Mouse (Mus musculus) urinary bladder, postnatal 10 days (tissue): Measurements from ENCODE around the gene Stac2.

Experiments
- DNase-seq: peaks from one replicate; pipeline ENCODE4 v3.0.0; 2022; ENCODE audit warnings: low spot score

The Stac2 gene

GRCm38 (mm10) chr11:98052989-98053834, at the start of gene Stac2:
Gene Stac2, minus strand, starts transcription at chr11:98053462.
- no peak for DNase-seq

- no peak for DNase-seq
Measured at GRCm38 (mm10) chr11:98101332-98101731, 48.1 kb upstream of the Stac2 start.

DNA sequence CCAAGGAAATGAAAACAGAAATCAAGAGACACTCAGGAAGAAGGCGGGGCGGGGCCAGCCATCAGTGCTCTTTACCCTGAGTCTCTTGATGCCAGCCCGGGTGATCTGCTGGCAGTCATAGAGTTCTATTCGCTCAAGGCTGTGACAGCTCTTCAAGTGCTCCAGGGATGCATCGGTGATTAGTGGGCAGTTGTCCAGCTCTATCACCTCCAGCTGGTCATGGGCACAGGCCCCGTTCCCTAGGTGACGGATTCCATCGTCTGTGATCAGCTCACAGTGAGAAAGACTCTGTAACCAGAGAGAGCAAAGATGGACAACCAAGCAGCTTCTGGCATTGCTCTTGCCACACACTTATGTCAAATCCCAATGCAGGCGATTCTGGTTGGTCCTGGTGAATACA, 37.3 kb upstream of the Stac2 start:
- DNase-seq, result no peak

- DNase-seq, result no peak
Measured at GRCm38 (mm10) chr11:98088224-98088623, 35.0 kb upstream of the Stac2 start.

DNA sequence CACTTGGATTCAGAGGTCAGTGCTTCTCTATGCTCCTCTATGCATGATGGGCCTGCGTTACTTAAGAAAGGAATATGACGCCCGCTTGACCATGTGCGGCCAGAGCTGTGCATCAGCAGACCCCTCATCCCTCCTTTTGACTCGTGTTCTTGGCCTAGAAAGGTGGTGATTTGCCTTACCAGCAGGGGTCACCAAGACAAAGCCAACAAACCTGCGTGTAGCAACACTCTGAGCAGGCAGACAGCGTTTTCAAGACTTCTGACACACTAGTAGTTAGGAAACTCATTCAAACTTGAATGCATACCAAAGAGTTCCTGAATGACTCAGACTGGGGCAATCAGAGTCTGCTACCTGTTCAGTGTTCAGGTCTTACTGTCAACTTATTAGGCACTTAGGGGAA, 33.3 kb upstream of the Stac2 start:
- no peak for DNase-seq

DNA sequence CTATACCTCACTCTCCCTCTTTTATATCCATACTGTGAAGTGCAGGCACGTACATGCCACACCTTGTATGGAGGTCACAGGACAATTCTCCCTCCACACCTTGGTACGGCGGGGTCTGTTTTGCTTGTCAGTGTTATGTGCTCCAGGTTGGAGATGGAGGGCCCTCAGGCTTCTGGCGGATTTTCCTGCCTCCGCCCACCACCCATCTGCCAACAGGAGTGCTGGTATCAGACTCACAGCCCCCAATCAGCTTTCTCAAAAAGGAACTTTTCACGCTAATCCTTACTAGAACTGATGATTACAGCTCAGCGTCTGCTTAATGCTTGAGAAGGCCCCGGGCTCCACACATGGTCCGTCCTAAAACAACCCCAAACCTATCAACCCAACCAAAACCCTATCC, 32.9 kb upstream of the Stac2 start:
- DNase-seq, result no peak

GRCm38 (mm10) chr11:98082745-98083144, 29.5 kb upstream of the Stac2 start:
- DNase-seq, result no peak

DNA sequence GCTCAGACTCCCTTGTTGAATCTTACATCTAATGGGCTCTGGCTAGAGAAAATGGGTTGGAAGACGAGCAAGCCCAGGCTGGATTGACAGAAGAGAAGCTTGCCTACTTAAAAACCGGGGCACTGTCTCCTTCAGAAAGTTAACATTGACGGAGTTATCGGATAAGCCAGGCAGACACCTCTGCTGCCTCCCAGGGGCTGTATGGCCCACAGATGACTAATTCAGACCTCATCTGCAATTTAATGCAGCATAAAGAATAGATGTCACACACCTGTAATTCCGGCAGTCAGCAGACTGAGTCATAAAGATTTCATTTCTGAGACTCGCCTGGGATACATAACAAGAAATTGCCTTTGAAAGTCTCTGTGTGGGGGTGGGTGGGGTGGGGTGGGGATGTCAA, 27.2 kb upstream of the Stac2 start:
- no peak for DNase-seq

DNA sequence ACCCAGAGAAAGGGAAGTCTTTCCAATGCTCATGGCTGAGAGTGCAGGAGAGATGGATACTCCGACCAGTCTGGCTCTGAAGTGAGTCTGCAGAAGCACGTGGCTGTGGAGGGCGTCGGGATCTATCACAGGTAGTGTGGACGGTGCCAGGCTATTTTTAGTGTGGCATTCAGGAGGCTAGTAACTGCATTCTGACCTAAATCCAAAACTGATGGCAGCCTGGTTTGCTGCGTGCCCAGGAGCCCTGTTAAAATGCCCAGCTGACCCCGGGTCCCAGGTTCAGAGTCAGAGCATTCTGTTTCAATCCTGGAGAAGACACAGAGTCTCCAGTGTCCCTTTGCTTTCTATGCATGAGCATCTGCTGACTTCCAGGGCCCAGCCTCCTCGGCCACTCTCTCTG, 23.8 kb upstream of the Stac2 start:
- no peak for DNase-seq

GRCm38 (mm10) chr11:98075195-98075808, 22.0 kb upstream of the Stac2 start:
- peak; percentile 55 for DNase-seq

DNA sequence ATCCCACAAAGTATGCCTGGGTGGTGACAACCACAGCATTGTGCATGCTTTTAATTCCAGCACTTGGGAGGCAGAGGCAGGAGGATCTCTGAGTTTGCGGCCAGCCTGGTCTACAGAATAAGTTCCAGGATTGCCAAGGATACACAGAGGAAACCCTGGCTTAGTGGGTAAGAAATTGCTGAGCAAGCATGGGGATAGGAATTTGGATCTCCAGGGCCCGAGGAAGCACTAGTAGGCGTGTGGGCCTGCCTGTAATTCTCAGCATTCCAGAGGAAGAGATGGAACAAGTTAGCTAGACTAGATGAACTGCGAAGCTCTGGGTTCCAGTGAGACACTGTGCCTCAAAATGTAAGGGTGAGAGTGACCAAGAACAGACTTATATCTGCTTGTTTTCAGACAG, 20.2 kb upstream of the Stac2 start:
- DNase-seq, result no peak

- DNase-seq, result no peak
Measured at GRCm38 (mm10) chr11:98067255-98067654, 14.0 kb upstream of the Stac2 start.

DNA sequence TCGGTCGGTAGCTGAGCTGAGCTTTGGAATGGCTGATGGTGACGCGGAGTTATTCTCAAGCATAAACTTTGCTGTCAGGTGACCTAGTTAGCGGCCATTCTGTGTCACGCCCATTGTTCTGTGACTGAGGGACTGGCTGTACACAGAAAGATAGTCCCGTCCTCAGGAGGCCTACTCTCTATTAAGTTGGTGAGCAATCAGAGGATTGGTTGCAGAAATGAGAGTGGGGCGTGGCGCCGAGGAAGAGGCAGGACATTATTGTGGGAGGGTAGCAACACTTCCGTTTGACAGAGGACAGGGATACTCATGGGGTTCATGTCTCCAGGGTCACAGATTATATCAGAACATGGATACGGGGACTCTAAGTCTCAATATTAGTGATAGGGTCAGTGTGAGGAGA, 12.9 kb upstream of the Stac2 start:
- DNase-seq, result no peak

DNA sequence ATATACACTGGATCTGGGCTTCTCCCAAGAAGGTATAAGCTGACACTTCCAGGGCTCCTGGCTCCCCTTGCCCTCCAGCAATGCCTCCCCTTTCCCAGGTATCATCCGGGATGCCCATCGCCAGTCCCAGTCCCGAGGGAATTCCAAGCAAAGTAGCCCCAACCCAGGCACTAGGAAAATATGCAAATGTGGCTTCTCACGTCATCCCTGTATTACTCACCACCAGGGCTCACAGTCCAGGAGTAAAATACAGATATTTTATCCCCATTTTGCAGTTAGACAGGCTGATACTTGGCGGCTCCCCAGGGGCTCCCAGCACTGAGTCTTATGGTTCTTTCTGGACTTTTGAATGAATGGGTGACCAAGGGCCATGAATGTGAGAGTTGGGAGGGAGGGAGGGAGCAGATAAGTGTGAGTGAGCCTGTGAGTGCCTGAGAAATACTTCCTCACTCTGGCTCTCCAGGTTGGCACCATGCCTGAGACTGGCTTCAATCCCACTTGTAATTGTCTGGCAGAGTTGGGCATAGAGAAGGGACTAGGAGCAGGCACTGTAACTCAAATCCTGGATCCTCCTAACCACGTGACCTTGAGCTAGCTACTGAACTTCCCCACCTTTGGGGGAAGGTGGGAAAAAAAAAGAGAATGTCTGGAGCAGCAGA, 8.8 kb upstream of the Stac2 start:
- no peak for DNase-seq

DNA sequence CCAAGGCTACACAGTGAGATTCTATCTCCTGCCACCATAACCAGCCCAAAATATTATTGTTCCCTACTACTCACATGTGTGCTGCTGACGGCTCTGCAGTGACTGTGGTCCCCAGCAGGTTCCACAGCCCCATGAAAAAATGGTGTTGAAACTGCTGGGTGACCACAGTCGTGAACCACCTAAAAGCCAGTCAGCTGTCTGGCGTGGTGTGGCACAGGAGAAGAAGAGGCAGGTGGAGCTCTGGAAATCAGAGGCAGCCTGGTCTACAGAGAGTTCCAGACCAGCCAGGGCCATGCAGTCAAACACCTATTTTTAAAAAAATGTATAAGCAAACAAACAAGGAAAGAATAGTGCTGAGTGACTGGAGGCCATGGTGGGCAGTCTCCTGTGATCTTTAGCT, 8.2 kb upstream of the Stac2 start:
- no peak for DNase-seq

GRCm38 (mm10) chr11:98060104-98060692, 6.9 kb upstream of the Stac2 start:
- DNase-seq, result no peak

GRCm38 (mm10) chr11:98059662-98060061, 6.4 kb upstream of the Stac2 start:
- DNase-seq, result no peak

GRCm38 (mm10) chr11:98057998-98058397, 4.7 kb upstream of the Stac2 start:
- no peak for DNase-seq

DNA sequence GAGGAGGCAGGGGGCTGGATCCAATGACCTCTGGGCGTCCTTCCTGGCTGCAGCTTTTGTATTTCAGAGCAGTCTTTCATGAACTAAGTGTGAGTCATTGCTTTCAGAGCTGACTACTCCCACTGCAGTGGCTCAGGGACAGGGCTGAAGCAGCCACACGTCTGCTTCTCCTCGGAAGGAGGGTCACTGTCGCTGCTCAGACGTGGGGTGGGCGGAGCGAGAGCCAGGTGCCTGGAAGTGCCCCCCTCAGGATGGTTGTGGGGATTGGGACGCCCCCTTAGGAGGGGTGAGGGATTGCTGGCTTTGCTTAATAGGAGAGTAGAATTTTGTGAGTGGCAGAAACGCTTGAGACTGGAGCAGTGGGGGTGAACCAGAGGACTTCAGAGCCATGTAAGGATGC, 4.2 kb upstream of the Stac2 start:
- no peak for DNase-seq

DNA sequence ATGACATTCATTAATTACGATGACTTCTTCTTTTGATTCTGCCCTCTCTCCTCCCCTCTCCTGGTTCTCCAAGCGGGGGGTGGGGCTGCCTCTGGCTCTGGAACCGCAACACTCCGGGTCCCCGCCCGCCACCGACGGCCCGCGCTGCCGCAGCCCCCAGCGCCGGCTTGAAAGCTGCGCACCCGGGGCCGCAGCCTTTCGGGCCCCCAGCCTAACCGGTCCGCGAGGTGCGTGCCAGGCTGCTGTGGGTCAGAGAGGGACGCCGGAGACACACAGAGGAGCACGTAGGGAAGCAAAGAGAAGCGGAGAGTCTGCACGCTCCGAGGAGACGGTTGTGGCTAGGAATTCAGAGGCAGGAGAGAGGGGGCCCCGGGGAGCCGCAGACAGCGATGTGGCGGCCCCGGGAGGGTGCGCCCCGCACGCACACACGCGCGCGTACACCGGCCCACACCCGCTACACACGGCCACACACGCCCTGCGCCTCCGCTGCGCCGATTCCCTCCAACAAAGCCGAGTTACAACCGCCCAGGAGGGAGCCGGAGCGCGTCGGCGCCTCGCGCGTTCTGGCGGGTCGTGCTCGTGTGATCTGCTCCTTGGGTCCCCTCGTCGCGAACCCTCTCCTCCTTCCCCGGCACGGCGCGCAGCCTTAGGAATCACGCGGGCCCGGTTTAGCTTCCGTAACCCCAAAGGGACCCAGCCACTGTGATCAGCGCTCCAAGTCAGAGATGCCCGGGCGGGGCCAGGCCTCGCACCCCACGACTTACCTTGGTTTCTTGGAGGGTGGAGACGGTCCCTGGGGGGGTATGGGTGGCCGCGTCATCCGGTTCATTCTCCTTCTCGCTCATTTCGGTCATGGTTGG, 903 bp downstream of the Stac2 start:
- DNase-seq, result no peak

GRCm38 (mm10) chr11:98051611-98052128, 1.6 kb downstream of the Stac2 start:
- no peak for DNase-seq

GRCm38 (mm10) chr11:98050940-98051339, 2.3 kb downstream of the Stac2 start:
- DNase-seq, result no peak
